Mouse (Mus musculus) intestine, embryonic 14.5 days (tissue): ENCODE measurements at regions not wholly inside any gene's neighbourhood (a gene's known extent, or its start where the extent isn't known, plus 50 kb on each side); places are given as distances from the start of the nearest gene placed in this dataset. TPM values are rescaled to one million over a fixed set of nuclear protein-coding genes. Genes with fewer than 3 reads are reported as not detected.

ENCODE experiments used
- microRNA-seq: library from miRNA; unstranded; fragments of <30 nt; microRNA quantifications from one replicate; pipeline ENCODE4, GENCODE M21; 2016

Small RNA genes in the stretch of these regions (microRNA-seq; reads per million reads assigned to microRNA genes)
- not detected for gene Gm24587
- gene Mir3966 = not detected
